Mouse (Mus musculus) limb, embryonic 10.5 days (tissue): ENCODE results near the gene Lgals1. TPM values are rescaled to one million over a fixed set of nuclear protein-coding genes. Genes with fewer than 3 reads are reported as not detected.

Source experiments
- DNase-seq: peaks from one replicate; pipeline ENCODE4 v3.0.0-alpha.2; 2017; ENCODE audit warnings: low spot score
- H3K27ac ChIP-seq: fragments of 300-500 bp; sonication (generic); 2 replicates; pipeline ENCODE4 v1.5.1; 2016; ENCODE audit warnings: mild to moderate bottlenecking
- H3K27me3 ChIP-seq: fragments of 300-500 bp; sonication (generic); 2 replicates; pipeline ENCODE4 v1.6.1; 2016; ENCODE audit warnings: low read depth, mild to moderate bottlenecking; ENCODE audit not compliant: poor library complexity, severe bottlenecking
- H3K36me3 ChIP-seq: fragments of 300-500 bp; sonication (generic); 2 replicates; pipeline ENCODE4 v1.6.1; 2016; ENCODE audit warnings: mild to moderate bottlenecking, moderate library complexity
- H3K4me1 ChIP-seq: fragments of 300-500 bp; sonication (generic); 2 replicates; pipeline ENCODE4 v1.6.1; 2016
- H3K4me3 ChIP-seq: fragments of 300-500 bp; sonication (generic); 2 replicates; pipeline ENCODE4 v1.5.1; 2016; ENCODE audit warnings: mild to moderate bottlenecking, moderate library complexity
- H3K9me3 ChIP-seq: fragments of 300-500 bp; sonication (generic); replicated peaks from 2 replicates; pipeline ENCODE4 v1.6.1; 2016; ENCODE audit warnings: mild to moderate bottlenecking
- WGBS: fragments of 180-500 bp; shearing (Covaris S2); methylation state at CpG from one replicate; pipeline ENCODE4 v1.1.7; 2016; 5-methylcytosine and 5-hydroxymethylcytosine counted together
- microRNA-seq: library from miRNA; unstranded; fragments of <30 nt; microRNA quantifications from one replicate; pipeline ENCODE4, GENCODE M21; 2017
- polyA plus RNA-seq: library from polyadenylated mRNA; unstranded; fragments of >200 nt; fragmentation: Nextera tagmentation; extraction: Ambion mirVana; gene quantifications from 2 replicates; pipeline ENCODE4 v1.2.1, GENCODE M21; 2016

Gene Lgals1
- polyA plus RNA-seq, 1 experiment from 2014 or later, result 458 TPM

- peaks cover 89% of the 10 kb centered on the region for H3K36me3 ChIP-seq
- no peak overlapping the region for H3K4me3 ChIP-seq
- H3K27me3 ChIP-seq, result no peaks in the 10 kb centered on the region
- no peaks in the 10 kb centered on the region for H3K9me3 ChIP-seq
- H3K27ac ChIP-seq, result peak overlapping the region; percentile 67; the same call in 1 of the 2 replicates
- 64% methylated on average over 4 of the region's 4 CpGs for WGBS
- peaks cover 14% of the 10 kb centered on the region for H3K4me1 ChIP-seq
- no peak for DNase-seq
Measured at GRCm38 (mm10) chr15:78956351-78956750, 29.8 kb downstream of the Lgals1 start.

- peak overlapping the region; percentile 67 for H3K27ac ChIP-seq
- no peaks in the 10 kb centered on the region for H3K27me3 ChIP-seq
- peaks cover 14% of the 10 kb centered on the region for H3K4me1 ChIP-seq
- no peaks in the 10 kb centered on the region for H3K9me3 ChIP-seq
- WGBS, result 46% methylated on average over 15 of the region's 15 CpGs
- peak; percentile 41 for DNase-seq
- no peak overlapping the region; the same call in 1 of the 2 replicates for H3K4me3 ChIP-seq
- H3K36me3 ChIP-seq, result peaks cover 89% of the 10 kb centered on the region
Measured at GRCm38 (mm10) chr15:78957021-78957420, 30.5 kb downstream of the Lgals1 start.

- peaks cover 83% of the 10 kb centered on the region for H3K36me3 ChIP-seq
- no peaks in the 10 kb centered on the region for H3K27me3 ChIP-seq
- whole genome bisulfite sequencing, result 88% methylated on average over 11 of the region's 11 CpGs
- no peak overlapping the region for H3K4me3 ChIP-seq
- DNase-seq, result no peak
- H3K9me3 ChIP-seq, result no peaks in the 10 kb centered on the region
- H3K27ac ChIP-seq, result no peak overlapping the region
- H3K4me1 ChIP-seq, result peaks cover 19% of the 10 kb centered on the region
Measured at GRCm38 (mm10) chr15:78959537-78959936, 33.0 kb downstream of the Lgals1 start.

DNA sequence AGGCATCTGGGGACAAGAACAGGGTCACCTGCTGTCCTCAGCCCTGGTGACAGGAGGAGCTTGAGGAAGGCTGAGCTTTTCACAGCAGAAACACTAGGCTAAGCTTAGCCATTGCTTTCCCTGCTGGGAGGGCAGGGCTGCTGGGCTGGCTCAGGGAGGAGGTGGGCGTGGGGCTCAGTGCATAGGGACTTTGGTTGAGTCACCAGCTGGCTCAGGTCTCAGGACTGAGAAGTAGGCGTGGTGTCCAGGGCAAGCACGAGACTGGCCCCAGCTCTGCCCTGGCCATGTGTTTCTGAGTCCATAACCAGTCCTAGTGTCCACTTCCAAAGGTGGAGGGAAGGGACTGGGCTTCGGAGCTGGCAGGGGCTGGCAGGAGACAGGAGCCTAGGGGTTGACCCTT lies 33.6 kb downstream of the Lgals1 start:
- Histone ChIP-seq H3K4me3 (no peak overlapping the region), H3K36me3 (peaks cover 83% of the 10 kb centered on the region), H3K4me1 (peaks cover 19% of the 10 kb centered on the region), H3K9me3 (no peaks in the 10 kb centered on the region), H3K27ac (no peak overlapping the region), H3K27me3 (no peaks in the 10 kb centered on the region)
- WGBS, result 74% methylated on average over 4 of the region's 4 CpGs
- no peak for DNase-seq

GRCm38 (mm10) chr15:78962885-78963284 lies 36.4 kb downstream of the Lgals1 start:
- H3K27me3 ChIP-seq, result no peaks in the 10 kb centered on the region
- no peak overlapping the region for H3K4me3 ChIP-seq
- H3K27ac ChIP-seq, result no peak overlapping the region
- peaks cover 94% of the 10 kb centered on the region for H3K36me3 ChIP-seq
- peaks cover 6% of the 10 kb centered on the region for H3K4me1 ChIP-seq
- 36% methylated on average over 2 of the region's 2 CpGs for WGBS
- H3K9me3 ChIP-seq, result no peaks in the 10 kb centered on the region
- DNase-seq, result peak; percentile 71

DNA sequence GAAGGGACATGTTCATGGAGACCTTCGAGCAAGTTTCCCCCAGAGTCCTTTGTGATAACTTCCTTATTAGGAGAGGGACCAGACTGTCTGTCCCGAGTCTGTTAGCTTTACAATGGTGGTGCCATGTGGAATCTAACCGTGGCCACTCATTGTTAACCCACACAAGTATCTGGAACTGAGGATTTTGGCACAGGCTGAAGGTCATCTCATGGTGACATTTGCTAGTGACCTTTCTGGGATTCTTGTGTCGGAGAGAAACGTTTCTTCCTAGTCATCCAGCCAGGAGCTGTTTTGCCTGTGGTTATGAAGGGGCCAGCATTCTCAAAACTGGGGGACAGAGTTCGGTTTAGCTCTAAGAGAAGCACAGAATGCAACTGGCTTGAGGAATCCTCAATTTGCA lies 45.1 kb downstream of the Lgals1 start:
- H3K36me3 ChIP-seq, result peaks cover 50% of the 10 kb centered on the region
- H3K4me3 ChIP-seq, result no peak overlapping the region
- WGBS, result 86% methylated on average over 6 of the region's 6 CpGs
- H3K27ac ChIP-seq, result no peak overlapping the region
- no peaks in the 10 kb centered on the region for H3K9me3 ChIP-seq
- peaks cover 9% of the 10 kb centered on the region for H3K4me1 ChIP-seq
- no peak for DNase-seq
- no peaks in the 10 kb centered on the region for H3K27me3 ChIP-seq

DNA sequence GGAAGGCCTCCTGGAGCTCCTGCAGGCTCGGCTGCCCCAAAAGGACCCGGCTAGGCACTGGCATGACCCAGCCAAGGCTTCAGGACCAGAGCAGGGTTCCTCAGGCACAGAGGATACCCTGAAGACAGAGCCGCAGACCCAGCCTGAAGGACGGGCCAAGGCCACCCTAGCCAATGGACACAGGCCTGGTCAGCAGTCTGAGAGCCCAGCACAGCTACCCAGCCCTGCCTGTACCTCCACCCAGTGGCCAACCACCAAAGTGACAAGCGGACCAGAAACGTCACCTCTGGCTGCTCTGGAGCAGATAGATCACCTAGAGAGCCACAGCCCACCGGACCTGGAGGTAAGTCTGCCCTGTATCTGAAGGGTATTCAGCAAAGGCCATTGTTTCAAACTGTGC lies 47.4 kb downstream of the Lgals1 start:
- Histone ChIP-seq H3K27ac (0 out of 2 replicates have a peak overlapping the region, but pooled peaks have one; percentile 10), H3K9me3 (no peaks in the 10 kb centered on the region), H3K4me1 (peaks cover 18% of the 10 kb centered on the region), H3K27me3 (no peaks in the 10 kb centered on the region), H3K36me3 (peaks cover 27% of the 10 kb centered on the region; the same call in 1 of the 2 replicates), H3K4me3 (no peak overlapping the region)
- WGBS, result 76% methylated on average over 7 of the region's 7 CpGs
- DNase-seq, result no peak

DNA sequence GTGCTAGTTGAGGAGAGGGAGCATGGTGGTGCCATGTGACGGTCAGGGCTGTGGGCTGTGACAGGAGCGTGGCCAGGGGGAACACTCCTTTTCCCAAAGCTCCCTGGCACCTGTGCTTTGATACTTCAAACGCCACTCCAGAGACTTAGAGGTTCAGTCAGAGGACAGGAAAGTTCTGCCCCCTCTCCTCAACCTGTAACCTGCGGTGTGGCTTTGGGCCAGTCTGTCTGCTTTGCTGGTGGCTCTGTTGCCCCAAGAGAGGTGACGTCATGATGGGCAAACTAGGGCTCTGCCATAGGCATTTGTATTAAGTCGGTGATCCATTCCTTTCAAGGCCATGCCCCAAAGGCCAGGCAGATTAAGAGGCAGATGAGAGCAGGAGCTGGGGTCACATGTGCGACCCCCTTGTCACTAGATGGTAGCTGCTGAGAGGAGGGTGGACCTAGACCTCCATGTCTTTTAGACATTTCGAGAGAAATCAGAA lies 51.2 kb downstream of the Lgals1 start:
- DNase-seq, result no peak
- peaks cover 39% of the 10 kb centered on the region for H3K4me1 ChIP-seq
- H3K4me3 ChIP-seq, result no peak overlapping the region
- H3K27me3 ChIP-seq, result no peaks in the 10 kb centered on the region
- WGBS, result 88% methylated on average over 8 of the region's 8 CpGs
- H3K36me3 ChIP-seq, result peaks cover 18% of the 10 kb centered on the region; the same call in 1 of the 2 replicates
- H3K9me3 ChIP-seq, result no peaks in the 10 kb centered on the region
- no peak overlapping the region for H3K27ac ChIP-seq

GRCm38 (mm10) chr15:78978875-78979274 lies 52.4 kb downstream of the Lgals1 start:
- Histone ChIP-seq H3K4me3 (no peak overlapping the region; the same call in 1 of the 2 replicates), H3K27me3 (no peaks in the 10 kb centered on the region), H3K4me1 (peaks cover 41% of the 10 kb centered on the region), H3K27ac (peak overlapping the region; percentile 78), H3K36me3 (peaks cover 13% of the 10 kb centered on the region; the same call in 1 of the 2 replicates), H3K9me3 (no peaks in the 10 kb centered on the region)
- 5% methylated on average over 4 of the region's 4 CpGs for WGBS
- DNase-seq, result peak; percentile 55

Small RNA genes lying within 50 kb of the gene (microRNA-seq; reads per million reads assigned to microRNA genes)
- not detected for gene Mir6955

Other genes with a start within 250 kb of the Lgals1 start
- not detected in 2 replicates for gene Elfn2, start 208.0 kb upstream of the Lgals1 start, polyA plus RNA-seq
- gene Mfng, start 153.2 kb upstream of the Lgals1 start, polyA plus RNA-seq, result 11.1 and 13.1 TPM in 2 replicates
- 4.7 and 5.3 TPM in 2 replicates for gene Card10, start 123.7 kb upstream of the Lgals1 start, polyA plus RNA-seq
- gene Cdc42ep1, start 84.1 kb upstream of the Lgals1 start, polyA plus RNA-seq, result 18.8 and 22.0 TPM in 2 replicates
- gene Lgals2, start 71.2 kb upstream of the Lgals1 start, polyA plus RNA-seq, result not detected in 2 replicates
- gene Gga1, start 49.5 kb upstream of the Lgals1 start, polyA plus RNA-seq, result 49.9 and 56.5 TPM in 2 replicates
- gene Gm49510, start 27.1 kb upstream of the Lgals1 start, polyA plus RNA-seq, result 0.13 and 0.51 TPM in 2 replicates
- 51.1 and 51.2 TPM in 2 replicates for gene Sh3bp1, start 27.0 kb upstream of the Lgals1 start, polyA plus RNA-seq
- 37.1 and 40.8 TPM in 2 replicates for gene Pdxp, start 12.8 kb upstream of the Lgals1 start, polyA plus RNA-seq
- gene Nol12, start 8.2 kb downstream of the Lgals1 start, polyA plus RNA-seq, result 70.6 and 84.9 TPM in 2 replicates
- gene Triobp, start 21.0 kb downstream of the Lgals1 start, polyA plus RNA-seq, result 47.9 and 54.6 TPM in 2 replicates
- gene H1f0, start 101.7 kb downstream of the Lgals1 start, polyA plus RNA-seq, result 330 and 448 TPM in 2 replicates
- 0.13 TPM in 1 of 2 replicates, not detected in the other for gene Galr3, start 115.2 kb downstream of the Lgals1 start, polyA plus RNA-seq
- gene Ankrd54, start 136.2 kb downstream of the Lgals1 start, polyA plus RNA-seq, result 73.8 and 77.9 TPM in 2 replicates
- 278 and 295 TPM in 2 replicates for gene Eif3l, start 148.5 kb downstream of the Lgals1 start, polyA plus RNA-seq
- gene Micall1, start 182.2 kb downstream of the Lgals1 start, polyA plus RNA-seq, result 6.8 and 9.7 TPM in 2 replicates
- 351 and 426 TPM in 2 replicates for gene Polr2f, start 214.3 kb downstream of the Lgals1 start, polyA plus RNA-seq
- 5.2 and 5.7 TPM in 2 replicates for gene 1700088E04Rik, start 214.5 kb downstream of the Lgals1 start, polyA plus RNA-seq
- 0.75 and 1.8 TPM in 2 replicates for gene Sox10, start 238.5 kb downstream of the Lgals1 start, polyA plus RNA-seq